Mouse (Mus musculus) embryonic facial prominence, embryonic 10.5 days (tissue): ENCODE data around the gene Etv5. TPM values are rescaled to one million over a fixed set of nuclear protein-coding genes. Genes with fewer than 3 reads are reported as not detected.
A peak's percentile ranks its signal among the peaks of the same experiment; 100 is the strongest.
"Not testable (repeated sequence)": the region's sequence is repeated elsewhere in the genome, so short reads cannot be mapped to it uniquely, and the experiment has no call there.

Experiments
- DNase-seq: peaks from one replicate; pipeline ENCODE4 v3.0.0-alpha.2; 2017; ENCODE audit warnings: low spot score
- H3K27ac ChIP-seq: fragments of 300-500 bp; sonication (generic); replicated peaks from 2 replicates; pipeline ENCODE4 v1.5.1; 2016; ENCODE audit warnings: mild to moderate bottlenecking
- H3K27me3 ChIP-seq: fragments of 300-500 bp; sonication (generic); replicated peaks from 2 replicates; pipeline ENCODE4 v1.6.1; 2016; ENCODE audit warnings: low read depth, mild to moderate bottlenecking; ENCODE audit not compliant: poor library complexity, severe bottlenecking
- H3K36me3 ChIP-seq: fragments of 300-500 bp; sonication (generic); replicated peaks from 2 replicates; pipeline ENCODE4 v1.6.1; 2016; ENCODE audit warnings: mild to moderate bottlenecking, moderate library complexity
- H3K4me1 ChIP-seq: fragments of 300-500 bp; sonication (generic); 2 replicates; pipeline ENCODE4 v1.6.1; 2016
- H3K4me3 ChIP-seq: fragments of 300-500 bp; sonication (generic); 2 replicates; pipeline ENCODE4 v1.5.1; 2016; ENCODE audit warnings: mild to moderate bottlenecking, moderate library complexity
- H3K9me3 ChIP-seq: fragments of 300-500 bp; sonication (generic); 2 replicates; pipeline ENCODE4 v1.6.1; 2016; ENCODE audit warnings: mild to moderate bottlenecking
- WGBS: fragments of 180-500 bp; shearing (Covaris S2); methylation state at CpG from one replicate; pipeline ENCODE4 v1.1.7; 2016; 5-methylcytosine and 5-hydroxymethylcytosine counted together
- polyA plus RNA-seq: library from polyadenylated mRNA; unstranded; fragments of >200 nt; fragmentation: Nextera tagmentation; extraction: Ambion mirVana; gene quantifications from 2 replicates; pipeline ENCODE4 v1.2.1, GENCODE M21; 2016

Etv5 gene
- polyA plus RNA-seq, 1 experiment from 2014 or later: 56.2 TPM

DNA sequence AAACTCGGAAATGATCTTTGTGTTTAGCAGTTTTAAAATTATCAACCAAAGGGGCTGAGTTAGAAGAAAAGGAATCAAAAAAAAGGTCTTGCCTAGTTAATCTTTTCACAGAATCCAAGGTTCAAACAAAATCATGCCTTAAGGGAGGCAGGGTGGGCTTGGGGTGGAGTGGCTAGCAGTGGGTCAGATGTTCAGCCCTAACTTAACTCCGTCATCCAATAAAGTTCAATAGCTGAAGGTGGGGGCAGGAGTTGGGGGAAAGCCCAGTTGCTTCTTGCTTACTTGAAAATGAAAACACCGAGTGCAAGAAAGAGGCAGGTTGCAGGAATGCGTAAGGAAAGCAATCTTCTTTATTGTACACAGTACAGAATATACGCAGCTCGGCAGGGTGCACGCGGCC is 58.5 kb downstream of the Etv5 start:
- H3K27ac ChIP-seq: no peak overlapping the region
- WGBS: 89% methylated on average over 8 of the region's 8 CpGs

GRCm38 (mm10) chr16:22379986-22380385 is 59.5 kb downstream of the Etv5 start:
- Histone ChIP-seq H3K36me3 (peaks cover 30% of the 10 kb centered on the region), H3K27me3 (no peaks in the 10 kb centered on the region), H3K27ac (no peak overlapping the region), H3K4me3 (no peak overlapping the region), H3K9me3 (no peaks in the 10 kb centered on the region), H3K4me1 (peaks cover 7% of the 10 kb centered on the region)
- 63% methylated on average over 8 of the region's 8 CpGs for WGBS
- no peak for DNase-seq

More for the DNA sequence above, 58.5 kb downstream of the Etv5 start:
- H3K36me3 ChIP-seq: peaks cover 39% of the 10 kb centered on the region
- H3K9me3 ChIP-seq: no peaks in the 10 kb centered on the region
- H3K27me3 ChIP-seq: no peaks in the 10 kb centered on the region
- H3K4me1 ChIP-seq: peaks cover 7% of the 10 kb centered on the region
- no peak for DNase-seq
- H3K4me3 ChIP-seq: no peak overlapping the region

DNA sequence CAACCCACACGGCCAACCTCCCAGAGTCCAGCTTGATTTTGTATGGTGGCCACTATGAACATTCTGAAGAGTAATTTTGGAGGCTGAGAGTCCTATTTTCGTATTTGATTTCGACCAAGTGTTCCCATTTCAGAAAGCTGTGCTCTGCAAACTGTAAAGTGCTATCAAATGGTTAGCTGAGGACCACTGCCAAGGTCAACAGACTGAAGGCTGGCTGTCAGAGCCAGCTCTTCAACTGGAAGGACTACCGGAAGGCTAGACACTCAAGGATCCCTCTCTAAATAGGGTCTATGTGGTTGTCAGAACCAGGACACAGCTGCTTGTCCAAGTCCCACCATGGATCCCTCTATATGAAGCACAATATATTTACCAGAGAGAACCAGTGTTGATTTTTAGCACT is 60.2 kb downstream of the Etv5 start:
- WGBS: 91% methylated on average over 4 of the region's 4 CpGs
- no peak for DNase-seq
- Histone ChIP-seq H3K27ac (no peak overlapping the region), H3K4me3 (no peak overlapping the region), H3K4me1 (peaks cover 7% of the 10 kb centered on the region), H3K36me3 (peaks cover 24% of the 10 kb centered on the region), H3K9me3 (no peaks in the 10 kb centered on the region), H3K27me3 (no peaks in the 10 kb centered on the region)

DNA sequence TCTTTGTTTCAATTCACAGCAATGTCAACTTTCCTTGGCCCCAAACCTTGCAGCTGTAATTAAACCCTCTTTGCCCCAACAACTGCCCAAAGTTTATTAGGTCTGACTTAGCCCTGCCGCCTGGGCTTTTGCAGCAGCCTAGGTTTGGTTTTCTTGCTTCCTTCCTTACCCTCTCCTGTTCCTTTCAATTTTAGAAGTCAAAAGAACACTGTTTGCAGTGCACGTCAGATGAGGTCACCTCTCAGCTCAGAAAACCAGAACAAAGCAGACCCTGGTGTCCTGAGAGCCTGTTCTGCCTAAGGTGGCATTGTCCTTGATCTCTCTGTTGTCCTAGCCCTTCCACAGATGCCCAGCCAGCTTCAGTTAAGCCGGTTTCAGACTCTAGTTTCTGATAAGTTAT is 61.8 kb downstream of the Etv5 start:
- Histone ChIP-seq H3K27ac (no peak overlapping the region), H3K4me3 (no peak overlapping the region), H3K4me1 (peaks cover 13% of the 10 kb centered on the region), H3K9me3 (no peaks in the 10 kb centered on the region), H3K27me3 (no peaks in the 10 kb centered on the region), H3K36me3 (peaks cover 11% of the 10 kb centered on the region; the same call in 1 of the 2 replicates)
- 60% methylated on average over 3 of the region's 3 CpGs for WGBS
- no peak for DNase-seq

DNA sequence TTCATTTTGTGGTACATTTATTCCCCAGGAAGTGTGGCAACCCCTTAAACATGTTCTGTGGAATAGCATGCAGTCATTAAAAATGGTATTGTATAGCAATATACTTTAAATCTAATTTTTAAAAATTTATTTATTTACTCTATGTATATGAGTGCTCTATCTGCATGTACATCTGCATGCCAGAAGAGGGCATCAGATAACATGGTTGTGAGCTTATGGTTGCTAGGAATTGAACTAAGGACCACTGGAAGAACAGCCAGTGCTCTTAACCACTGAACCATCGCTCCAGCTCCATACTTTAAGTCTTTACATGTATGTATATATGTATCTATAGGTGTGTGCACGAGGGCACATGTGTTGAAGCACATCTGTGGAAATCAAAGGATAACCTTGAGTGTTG is 64.6 kb downstream of the Etv5 start:
- DNase-seq: no peak
- no peak overlapping the region for H3K4me3 ChIP-seq
- WGBS: 79% methylated on average over 2 of the region's 2 CpGs

GRCm38 (mm10) chr16:22372701-22373124 is 66.8 kb downstream of the Etv5 start:
- DNase-seq: peak; percentile 57
- Histone ChIP-seq H3K9me3 (no peaks in the 10 kb centered on the region), H3K36me3 (no peaks in the 10 kb centered on the region), H3K27ac (peak overlapping the region; percentile 54; the same call in 1 of the 2 replicates), H3K4me3 (no peak overlapping the region), H3K4me1 (peaks cover 11% of the 10 kb centered on the region), H3K27me3 (no peaks in the 10 kb centered on the region)
- 9% methylated on average over 10 of the region's 10 CpGs for WGBS

More for the DNA sequence above, 64.6 kb downstream of the Etv5 start:
- Histone ChIP-seq H3K4me1 (peaks cover 16% of the 10 kb centered on the region), H3K9me3 (no peaks in the 10 kb centered on the region), H3K27me3 (no peaks in the 10 kb centered on the region), H3K36me3 (no peaks in the 10 kb centered on the region; the same call in 1 of the 2 replicates), H3K27ac (no peak overlapping the region)

- peaks cover 10% of the 10 kb centered on the region for H3K4me1 ChIP-seq
- no peak for DNase-seq
- 67% methylated on average over 1 of the region's 1 CpGs for WGBS
- peak overlapping the region; percentile 54; the same call in 1 of the 2 replicates for H3K27ac ChIP-seq
- no peak overlapping the region for H3K4me3 ChIP-seq
- no peaks in the 10 kb centered on the region for H3K27me3 ChIP-seq
- H3K9me3 ChIP-seq: no peaks in the 10 kb centered on the region
- no peaks in the 10 kb centered on the region for H3K36me3 ChIP-seq
These were observed 67.3 kb downstream of the Etv5 start for GRCm38 (mm10) chr16:22372225-22372624.

DNA sequence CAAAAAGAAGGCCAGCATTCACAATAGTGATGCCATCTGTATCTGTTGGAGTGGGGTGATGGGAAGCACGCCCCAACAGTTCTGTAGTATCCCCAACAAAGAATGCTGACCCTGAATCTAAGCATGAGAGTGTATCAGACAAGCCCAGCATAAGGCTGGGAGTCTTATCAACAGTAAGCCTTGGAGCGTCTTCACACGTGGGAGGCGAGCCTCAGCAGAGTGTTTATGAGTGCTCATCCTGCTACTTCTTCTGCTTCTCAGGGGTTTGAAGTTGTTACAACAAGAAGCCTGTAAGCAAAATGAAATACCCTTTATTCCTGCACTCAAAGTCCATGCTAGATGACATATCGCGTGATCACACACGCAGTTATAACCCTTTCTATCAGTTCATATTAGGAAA is 72.4 kb downstream of the Etv5 start:
- Histone ChIP-seq H3K36me3 (no peaks in the 10 kb centered on the region), H3K9me3 (no peaks in the 10 kb centered on the region), H3K27me3 (no peaks in the 10 kb centered on the region), H3K27ac (no peak overlapping the region), H3K4me3 (no peak overlapping the region), H3K4me1 (no peaks in the 10 kb centered on the region)
- WGBS: 94% methylated on average over 7 of the region's 7 CpGs
- DNase-seq: no peak

DNA sequence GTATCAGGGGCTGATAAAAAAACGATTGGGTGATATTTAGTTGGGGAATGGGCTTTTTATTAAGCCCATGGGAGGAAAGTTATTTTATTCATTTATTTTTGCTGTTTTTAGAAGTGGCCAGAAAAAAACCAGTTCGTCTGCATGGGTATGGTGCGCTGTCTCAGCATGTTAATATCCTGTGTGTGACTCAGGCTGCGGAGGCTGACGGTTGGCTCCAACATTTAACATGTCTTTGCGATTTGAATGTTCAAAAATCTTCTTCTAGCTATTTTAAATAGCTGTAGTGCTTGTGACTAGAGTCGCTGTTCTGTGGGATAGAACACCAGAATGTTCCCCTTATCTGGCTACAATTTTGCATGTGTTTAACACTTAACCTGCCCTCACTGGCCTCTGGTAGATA is 73.5 kb downstream of the Etv5 start:
- no peak for DNase-seq
- Histone ChIP-seq H3K4me1 (no peaks in the 10 kb centered on the region), H3K9me3 (no peaks in the 10 kb centered on the region), H3K27me3 (no peaks in the 10 kb centered on the region), H3K4me3 (no peak overlapping the region), H3K36me3 (no peaks in the 10 kb centered on the region), H3K27ac (no peak overlapping the region)
- WGBS: 88% methylated on average over 7 of the region's 7 CpGs

DNA sequence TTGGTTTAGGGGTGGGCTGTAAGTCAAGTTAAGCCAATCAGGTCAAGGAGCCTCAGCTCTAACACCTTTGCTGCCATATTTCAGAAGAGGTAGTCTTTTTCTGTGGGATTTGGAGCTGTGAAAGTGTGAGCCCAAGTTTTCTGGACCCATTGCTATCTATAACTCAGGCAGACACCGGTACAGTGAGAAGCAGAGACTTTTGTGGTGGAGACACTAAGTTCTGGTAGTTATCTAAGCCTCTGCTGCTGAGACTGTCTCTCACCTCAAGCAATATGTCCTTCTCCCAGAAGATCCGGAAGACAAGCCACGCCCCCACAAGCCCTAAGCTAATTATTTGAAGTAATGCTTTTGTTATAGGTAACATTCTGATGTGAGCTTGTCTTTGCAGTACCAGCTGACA is 73.9 kb downstream of the Etv5 start:
- no peak overlapping the region for H3K27ac ChIP-seq
- no peaks in the 10 kb centered on the region for H3K27me3 ChIP-seq
- WGBS: 67% methylated on average over 3 of the region's 3 CpGs
- H3K4me3 ChIP-seq: no peak overlapping the region
- no peaks in the 10 kb centered on the region for H3K36me3 ChIP-seq
- no peaks in the 10 kb centered on the region for H3K9me3 ChIP-seq
- DNase-seq: no peak
- no peaks in the 10 kb centered on the region for H3K4me1 ChIP-seq

DNA sequence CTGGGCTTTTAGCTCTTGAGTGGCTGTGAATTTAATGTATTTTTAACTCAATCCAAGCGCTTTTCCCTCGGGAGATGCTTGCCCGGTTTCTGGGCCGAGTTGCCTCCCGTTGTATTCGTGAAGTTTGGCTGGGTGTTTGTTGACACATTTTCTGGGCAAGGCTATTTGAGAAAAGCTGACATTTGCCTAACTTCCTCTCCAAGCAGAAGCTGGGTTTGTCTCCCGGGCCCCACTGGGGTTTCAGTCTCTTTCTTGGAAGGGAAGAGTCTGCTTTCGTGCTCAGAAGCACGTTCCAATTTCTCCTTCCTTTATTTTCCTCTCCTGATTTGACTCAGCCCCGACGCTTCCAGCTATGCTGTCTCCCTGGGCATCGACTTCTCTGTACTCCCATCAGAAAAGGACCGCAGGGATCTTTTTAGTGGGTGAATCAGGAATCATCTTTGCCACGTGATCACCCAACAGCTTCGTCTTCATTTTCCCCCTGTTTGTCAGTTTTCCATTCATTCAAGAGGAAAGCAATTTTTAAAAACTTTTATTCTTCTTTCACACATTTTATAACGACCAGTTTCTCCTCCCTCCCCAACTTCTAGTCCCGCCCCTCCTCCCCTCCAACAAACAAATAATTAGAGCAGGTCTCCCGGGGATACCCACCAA is 80.7 kb downstream of the Etv5 start:
- Histone ChIP-seq H3K4me1 (peaks cover 17% of the 10 kb centered on the region), H3K36me3 (no peaks in the 10 kb centered on the region), H3K27ac (no peak overlapping the region), H3K27me3 (no peaks in the 10 kb centered on the region), H3K9me3 (no peaks in the 10 kb centered on the region), H3K4me3 (peak overlapping the region; percentile 37)
- 24% methylated on average over 18 of the region's 18 CpGs for WGBS
- peak; percentile 26 for DNase-seq

DNA sequence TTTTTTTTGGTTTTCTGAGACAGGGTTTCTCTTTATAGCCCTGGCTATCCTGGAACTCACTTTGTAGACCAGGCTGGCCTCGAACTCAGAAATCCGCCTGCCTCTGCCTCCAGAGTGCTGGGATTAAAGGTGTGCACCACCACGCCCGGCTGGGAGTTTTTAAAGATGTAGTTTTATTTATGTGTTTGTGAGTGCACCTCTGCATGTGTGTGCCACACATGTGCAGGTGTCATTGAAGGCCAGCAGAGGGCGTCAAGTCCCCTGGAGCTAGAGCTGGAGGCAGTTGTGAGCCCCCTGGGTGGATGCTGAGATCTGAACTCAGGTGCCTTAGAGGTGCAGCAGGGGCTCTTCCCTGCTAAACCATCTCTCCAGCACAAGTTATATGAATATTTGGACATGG is 85.3 kb downstream of the Etv5 start:
- H3K27me3 ChIP-seq, H3K36me3 ChIP-seq, H3K27ac ChIP-seq, DNase-seq, H3K9me3 ChIP-seq, H3K4me3 ChIP-seq: not testable (repeated sequence)
- WGBS: 89% methylated on average over 5 of the region's 5 CpGs
- peaks cover 11% of the 10 kb centered on the region for H3K4me1 ChIP-seq

DNA sequence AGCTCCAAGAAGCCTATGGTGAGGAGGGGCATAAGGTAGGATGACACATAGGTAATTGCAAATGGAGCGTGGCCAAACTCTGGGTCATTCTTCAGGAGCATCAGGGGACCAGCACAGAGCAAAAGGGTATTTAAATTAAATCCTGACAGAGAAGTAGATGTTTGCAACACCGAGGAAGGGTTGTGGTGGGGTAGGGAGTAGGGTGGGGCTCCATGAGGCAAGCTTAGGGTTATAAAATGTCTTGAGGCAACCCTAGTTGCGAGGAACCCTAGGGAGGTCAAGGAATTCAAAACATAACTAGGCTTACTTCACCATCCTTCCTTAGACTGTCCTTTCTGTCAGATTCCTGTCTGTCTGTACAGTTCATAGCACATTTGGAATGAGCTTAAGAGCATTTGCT is 85.9 kb downstream of the Etv5 start:
- DNase-seq: no peak

More for the DNA sequence above, 85.9 kb downstream of the Etv5 start:
- Histone ChIP-seq H3K9me3 (no peaks in the 10 kb centered on the region), H3K27me3 (no peaks in the 10 kb centered on the region), H3K36me3 (no peaks in the 10 kb centered on the region), H3K4me1 (peaks cover 8% of the 10 kb centered on the region), H3K4me3 (no peak overlapping the region), H3K27ac (no peak overlapping the region)
- WGBS: 84% methylated on average over 3 of the region's 3 CpGs
